ENCODE assay signal across 25 mouse cellular contexts in genomic region chr14:12136536-12136935, GRCm38 (mm10).
DNase-seq lines count a peak whose midpoint lies in the region; ATAC-seq lines count a peak whose summit lies in the region.
"Had no signal": no experiment of that assay in that cellular context is flagged by ENCODE, and none has a peak within 500 bp of the region (broad histone marks: within the 10 kb centered on the region; RNA-seq: fewer than 3 reads in every experiment).

No protein-coding gene starts in this region.

- no peaks in the 10 kb centered on the region for H3K27me3 ChIP-seq in heart, embryonic 11.5 days (ENCODE audit: control insufficient read depth, insufficient read depth, low read length)
- H3K27me3 ChIP-seq: CH12.LX; embryonic facial prominence, embryonic 15.5 days; heart, embryonic 15.5 days; intestine, embryonic 15.5 days; Patski had no signal

- peak; percentile 15 for DNase-seq in adrenal gland, postnatal 14 days
- DNase-seq in adrenal gland, postnatal 4 days (ENCODE audit: low spot score in 2 of 2) = no peak
- peak; percentile 13 to 57 for DNase-seq in heart, adult 9 months (ENCODE audit: low spot score in 2 of 2)
- peak; percentile 43 for DNase-seq in kidney, postnatal 14 days
- DNase-seq in kidney, postnatal 10 days = no peak
- DNase-seq in lung, postnatal 36 days = peak; percentile 34
- DNase-seq in lung, postnatal 10 days = no peak
- DNase-seq: adrenal gland, adult 8-10 months; cerebellum, adult 11 months; cerebellum, adult 8-10 months; cerebellum, postnatal 14 days; embryo, embryonic 11 days; heart, postnatal 14 days had no signal

- H3K4me2 ChIP-seq in heart, embryonic 11.5 days = no peak overlapping the region
- H3K4me2 ChIP-seq: embryonic facial prominence, embryonic 15.5 days; heart, embryonic 15.5 days; hindbrain, embryonic 14.5 days; intestine, embryonic 15.5 days had no signal

- H3K4me3 ChIP-seq in heart, embryonic 11.5 days (ENCODE audit: low read depth, low read length) = no peak overlapping the region
- H3K4me3 ChIP-seq: embryonic facial prominence, embryonic 15.5 days; erythroblast, embryonic 14.5 days; forebrain, embryonic 10.5 days; heart, embryonic 15.5 days; hindbrain, embryonic 10.5 days; intestine, embryonic 15.5 days had no signal

- WGBS in heart, embryonic 11.5 days (ENCODE audit: insufficient replicate concordance) = 39% methylated on average over 4 of the region's 4 CpGs

- H3K9me3 ChIP-seq in heart, embryonic 11.5 days (replicated peaks; ENCODE audit: control insufficient read depth, low read length) = no peaks in the 10 kb centered on the region
- H3K9me3 ChIP-seq: embryonic facial prominence, embryonic 15.5 days; heart, embryonic 15.5 days; hindbrain, embryonic 10.5 days; intestine, embryonic 15.5 days had no signal

- H3K9ac ChIP-seq in heart, embryonic 11.5 days (ENCODE audit: low read depth, low read length) = no peak overlapping the region
- H3K9ac ChIP-seq: embryonic facial prominence, embryonic 15.5 days; heart, embryonic 15.5 days; hindbrain, embryonic 14.5 days; intestine, embryonic 15.5 days had no signal

- H3K36me3 ChIP-seq in heart, embryonic 11.5 days (ENCODE audit: control insufficient read depth, insufficient read depth, low read length) = no peaks in the 10 kb centered on the region
- H3K36me3 ChIP-seq: embryonic facial prominence, embryonic 15.5 days; heart, embryonic 15.5 days; intestine, embryonic 15.5 days had no signal

- no peak overlapping the region for H3K27ac ChIP-seq in heart, embryonic 11.5 days (ENCODE audit: low read depth, low read length)
- H3K27ac ChIP-seq: embryonic facial prominence, embryonic 15.5 days; forebrain, embryonic 10.5 days; heart, embryonic 15.5 days; hindbrain, embryonic 10.5 days; hindbrain, embryonic 14.5 days; intestine, embryonic 15.5 days had no signal

- H3K4me1 ChIP-seq in heart, embryonic 11.5 days (ENCODE audit: control insufficient read depth, insufficient read depth, low read length) = peaks cover 6% of the 10 kb centered on the region; the same call in 1 of the 2 replicates
- H3K4me1 ChIP-seq: embryonic facial prominence, embryonic 15.5 days; forebrain, embryonic 10.5 days; intestine, embryonic 15.5 days had no signal

- no peak for ATAC-seq in heart, embryonic 11.5 days (replicated peaks; ENCODE audit: insufficient number of reproducible peaks, low FRiP score, low TSS enrichment)
- ATAC-seq: activated CD4-positive, CD25-positive, alpha-beta regulatory T cell, adult 4 months; forebrain, embryonic 14.5 days; intestine, embryonic 15.5 days; Patski had no signal

Comparison
In these comparisons a context has a peak if more than half of its experiments do, and no peak if none do; other contexts are left out.
1. DNase-seq: peak in adrenal gland, postnatal 14 days (single experiment), heart, adult 9 months (2 of 2), kidney, postnatal 14 days (single experiment) and lung, postnatal 36 days (single experiment); none in adrenal gland, postnatal 4 days (0 of 2), kidney, postnatal 10 days (single experiment) and lung, postnatal 10 days (single experiment).